Mouse (Mus musculus): ENCODE measurements around the gene Tmco3.

- no peak for TF ChIP-seq GATA1 (IDR thresholded peaks at IDR 0.05; ENCODE audit: borderline replicate concordance, low read length)
- no peak for TF ChIP-seq FLI1 (IDR thresholded peaks at IDR 0.05; ENCODE audit: low read length)
Observed at GRCm38 (mm10) chr8:13305459-13305858, 17.5 kb downstream of the Tmco3 start.
